Mouse (Mus musculus) mouse embryonic stem cell (cell line): Measurements from ENCODE around the gene Asb15.

Experiments
- in situ Hi-C, 2 experiments: fragments of 300-500 bp; cut with MboI; formaldehyde crosslinking; loops; 1 replicate in 1 of 2; 3 replicates in 1 of 2; pipeline ENCODE4 v1.14.3; 2019 to 2020; ENCODE audit warnings: low sequenced_read_pairs in 2 of 2, low pct_unique_long_range_greater_than_20kb in 1 of 2, mixed read lengths in 1 of 2; ENCODE audit not compliant: unreplicated experiment in 1 of 2

Gene Asb15

GRCm38 (mm10) chr6:24528064-24528243 is at the start of gene Asb15:
TSS of gene Asb15 (plus strand) at chr6:24528144.
- in situ Hi-C loops = no loop called here

GRCm38 (mm10) chr6:24486530-24486929 is 41.4 kb upstream of the Asb15 start:
- in situ Hi-C loops = no loop called here

- in situ Hi-C loops = no loop called here
Observed at GRCm38 (mm10) chr6:24490341-24490740, 37.6 kb upstream of the Asb15 start.

DNA sequence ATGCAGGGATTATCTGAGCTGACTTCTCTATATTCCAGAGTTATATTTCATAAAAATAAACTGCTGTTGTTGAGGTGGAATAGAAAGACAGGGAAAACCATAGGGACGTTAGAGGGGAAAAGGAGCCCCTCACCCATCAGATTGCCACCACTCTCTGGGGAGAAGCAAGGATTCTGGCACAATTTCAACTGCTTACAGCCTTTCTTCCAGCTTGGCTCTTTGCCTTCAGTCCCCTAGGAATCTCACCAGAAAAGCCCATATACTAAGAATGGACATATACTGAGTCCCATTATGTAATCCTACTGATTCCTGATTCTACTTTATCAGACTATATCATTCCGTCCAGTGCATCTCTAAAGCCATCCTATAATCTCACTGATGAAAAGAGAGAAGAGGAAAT is 23.8 kb upstream of the Asb15 start:
- in situ Hi-C loops = no loop called here

- in situ Hi-C loops = no loop called here
Observed at GRCm38 (mm10) chr6:24514552-24515284, 13.2 kb upstream of the Asb15 start, which contains the start of gene Iqub. TSS of gene Iqub (minus strand) at chr6:24515067.

GRCm38 (mm10) chr6:24516197-24516596 is 11.7 kb upstream of the Asb15 start:
- in situ Hi-C loops = no loop called here

GRCm38 (mm10) chr6:24525705-24526104 is 2.2 kb upstream of the Asb15 start:
- in situ Hi-C loops = no loop called here

DNA sequence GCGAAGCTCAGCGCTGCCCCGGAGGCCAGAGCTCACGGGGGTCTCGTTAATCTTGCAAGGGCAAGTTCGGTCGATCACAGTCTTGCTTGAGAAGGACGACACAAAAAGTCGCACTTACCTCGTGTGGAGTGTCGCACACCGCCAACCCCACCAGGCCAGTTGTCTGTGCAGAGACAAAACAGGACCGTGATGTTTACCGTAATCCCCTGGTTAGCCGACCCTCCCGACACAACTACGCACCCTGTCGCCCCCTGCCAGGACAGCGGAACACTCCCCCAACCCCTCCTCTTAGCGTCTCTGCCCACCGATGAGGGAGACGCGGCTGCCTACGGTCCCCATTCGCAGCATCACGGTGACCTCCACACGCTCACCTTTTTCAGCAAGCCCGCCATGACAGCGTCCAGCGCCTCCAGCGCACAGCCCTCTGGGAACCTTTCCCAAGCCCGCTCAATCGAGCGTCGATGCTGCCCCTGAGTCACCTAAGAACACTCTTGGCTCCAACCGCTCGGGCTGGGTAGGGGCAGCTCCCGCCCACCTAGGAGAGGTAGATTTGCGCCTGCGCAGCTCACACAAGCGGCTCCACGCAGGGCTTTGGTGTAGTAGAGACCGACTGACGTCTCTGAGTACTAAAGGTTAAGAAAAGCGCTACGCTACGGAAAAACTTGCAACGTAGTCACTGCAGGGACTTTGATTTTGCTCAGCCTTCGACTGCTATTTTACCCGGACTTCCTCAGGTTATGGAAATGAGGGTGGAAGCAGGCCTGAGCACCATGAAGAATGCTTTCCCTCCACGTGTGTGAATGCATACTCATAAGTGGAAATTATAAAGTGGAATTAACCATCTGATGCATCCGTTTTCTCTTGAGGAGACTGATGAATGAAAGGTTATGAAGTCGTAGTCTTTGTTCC is 535 bp upstream of the Asb15 start, which contains the start of gene Ndufa5:
Gene Ndufa5 (minus strand): TSS at position 859 of the 909 bp plus-strand sequence.
- in situ Hi-C loops = no loop called here

GRCm38 (mm10) chr6:24530166-24530565 is 2.2 kb downstream of the Asb15 start:
- in situ Hi-C loops = no loop called here

DNA sequence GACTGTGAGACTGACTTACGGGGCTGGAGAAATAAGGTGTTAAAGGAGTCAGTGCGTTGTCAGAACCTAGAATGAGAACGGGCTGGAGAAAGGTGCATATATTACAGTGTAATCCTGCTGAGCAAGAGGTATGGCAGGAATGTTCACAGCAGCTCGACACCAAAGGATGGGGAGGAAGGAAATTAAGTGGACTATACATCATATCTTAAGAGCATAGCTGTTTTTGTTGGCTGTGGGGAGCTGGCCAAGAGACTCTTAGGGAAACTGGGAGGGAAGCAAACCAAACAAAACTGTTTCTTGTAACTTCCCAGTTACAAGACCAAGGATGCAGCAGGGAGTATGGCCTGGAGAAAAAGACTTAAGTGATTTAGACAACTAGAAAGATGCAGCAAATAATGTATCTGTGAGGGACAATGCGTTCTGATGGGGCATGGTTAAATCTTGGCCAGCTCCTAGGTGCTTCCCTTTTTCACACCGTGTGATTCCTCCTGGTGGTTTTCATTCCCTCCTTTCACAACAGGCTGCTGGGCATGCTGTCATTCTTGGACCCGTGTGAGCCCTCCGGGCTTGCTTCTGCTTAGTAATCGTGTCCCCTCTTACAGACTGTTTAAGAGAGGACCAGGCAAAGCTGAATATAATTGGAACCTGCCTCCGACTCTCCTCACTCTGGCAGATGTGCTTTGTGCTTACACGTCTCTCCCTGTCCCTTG is 2.9 kb downstream of the Asb15 start:
- in situ Hi-C loops = no loop called here

DNA sequence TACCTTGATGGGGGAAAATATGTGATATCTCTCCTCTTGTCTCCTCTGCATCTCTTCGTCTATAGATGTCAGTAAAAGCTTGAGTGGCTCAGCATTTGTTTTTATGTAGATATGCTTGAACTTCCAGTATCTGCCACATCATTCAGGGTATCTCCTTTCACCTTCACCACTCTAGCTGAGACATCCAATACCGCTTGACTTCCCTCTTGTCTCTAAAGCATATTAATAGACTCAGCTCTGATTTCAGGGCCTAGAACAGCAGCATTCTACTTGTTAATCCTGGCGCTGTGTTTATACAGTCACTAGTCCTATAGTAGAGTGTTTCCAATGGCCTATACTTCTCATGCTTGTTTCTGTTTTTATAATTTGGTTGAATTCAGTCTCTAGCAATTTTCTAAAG is 4.9 kb downstream of the Asb15 start:
- in situ Hi-C loops = no loop called here

DNA sequence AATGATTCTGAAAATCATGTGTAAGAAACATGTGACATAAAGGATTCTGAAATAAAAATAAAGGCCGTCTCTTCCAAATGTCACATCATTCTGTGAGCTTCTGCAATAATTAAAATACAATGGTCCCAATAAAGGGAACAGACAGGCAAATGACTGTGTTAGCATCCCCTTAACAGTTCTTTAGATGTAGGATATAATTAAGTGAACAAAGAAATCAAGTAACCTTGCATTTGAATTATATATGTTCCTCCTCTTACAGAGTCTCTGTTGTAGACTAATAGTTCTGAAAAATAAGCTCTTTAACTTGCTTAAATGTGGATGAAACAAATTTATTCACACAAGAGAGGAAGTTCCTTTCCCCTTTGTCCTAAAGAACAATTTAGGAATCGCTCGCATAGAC is 10.5 kb downstream of the Asb15 start:
- in situ Hi-C loops = no loop called here

- in situ Hi-C loops = no loop called here
Observed at GRCm38 (mm10) chr6:24540106-24540505, 12.2 kb downstream of the Asb15 start.

- in situ Hi-C loops = no loop called here
Observed at GRCm38 (mm10) chr6:24542393-24542792, 14.4 kb downstream of the Asb15 start.

DNA sequence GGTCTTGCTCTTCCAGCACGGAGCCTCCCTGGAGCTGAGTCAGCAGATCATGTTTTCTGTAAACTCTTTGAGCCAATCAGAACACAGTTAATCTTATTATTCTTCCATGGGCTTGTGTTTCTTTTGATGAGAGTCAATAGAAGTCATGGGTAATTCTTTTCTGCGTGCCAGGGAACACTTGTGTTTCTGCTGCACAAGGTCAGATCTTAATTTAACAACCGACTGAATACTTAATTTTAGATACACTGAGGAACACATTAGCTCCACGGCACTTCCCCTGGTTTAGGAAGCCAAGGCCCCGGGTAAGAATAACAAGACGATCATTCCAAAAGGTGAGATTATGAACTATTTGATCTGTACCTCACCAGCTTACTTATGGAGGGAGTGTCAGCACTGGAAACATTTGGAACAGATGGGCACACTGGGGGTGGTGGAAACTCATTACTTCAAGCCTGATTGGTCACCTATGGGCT is 15.2 kb downstream of the Asb15 start:
- in situ Hi-C loops = no loop called here

- in situ Hi-C loops = no loop called here
Observed at GRCm38 (mm10) chr6:24546716-24547420, 18.9 kb downstream of the Asb15 start.

GRCm38 (mm10) chr6:24549801-24550200 is 21.9 kb downstream of the Asb15 start:
- in situ Hi-C loops = no loop called here

- in situ Hi-C loops = no loop called here
Observed at GRCm38 (mm10) chr6:24552046-24552445, 24.1 kb downstream of the Asb15 start.
